Mouse (Mus musculus) adrenal gland, adult 2 months (tissue): Measurements from ENCODE around the gene Slc39a1. TPM values are rescaled to one million over a fixed set of nuclear protein-coding genes. Genes with fewer than 3 reads are reported as not detected.
A peak's percentile ranks its signal among the peaks of the same experiment; 100 is the strongest.
"Not testable (repeated sequence)": the region's sequence is repeated elsewhere in the genome, so short reads cannot be mapped to it uniquely, and the experiment has no call there.

Experiments
- DNase-seq: peaks from one replicate; pipeline ENCODE4 v3.0.0; 2021
- polyA plus RNA-seq: library from polyadenylated mRNA; depleted of rRNA; stranded (reverse); fragments of >200 nt; gene quantifications from 2 replicates; pipeline ENCODE4 v1.2.3, GENCODE M21; 2012
- total RNA-seq, 2 experiments: library from RNA; stranded (reverse); gene quantifications; 2 replicates each; pipeline ENCODE4 v1.2.3; 2021

Slc39a1 gene
- total and polyA plus RNA-seq, 3 experiments, result 105 to 160 (median 124) TPM

- DNase-seq, result no peak
Observed at GRCm38 (mm10) chr3:90241251-90241650, 6.7 kb upstream of the Slc39a1 start.

- no peak for DNase-seq
Observed at GRCm38 (mm10) chr3:90241669-90242358, 6.2 kb upstream of the Slc39a1 start.

GRCm38 (mm10) chr3:90242984-90243775, 4.8 kb upstream of the Slc39a1 start, which contains the start of gene Creb3l4:
Gene Creb3l4, minus strand, starts transcription at chr3:90243512.
- DNase-seq, result peak; percentile 66

- no peak for DNase-seq
Observed at GRCm38 (mm10) chr3:90245406-90245805, 2.6 kb upstream of the Slc39a1 start.

GRCm38 (mm10) chr3:90247630-90247959, 377 bp upstream of the Slc39a1 start:
- DNase-seq, result no peak

DNA sequence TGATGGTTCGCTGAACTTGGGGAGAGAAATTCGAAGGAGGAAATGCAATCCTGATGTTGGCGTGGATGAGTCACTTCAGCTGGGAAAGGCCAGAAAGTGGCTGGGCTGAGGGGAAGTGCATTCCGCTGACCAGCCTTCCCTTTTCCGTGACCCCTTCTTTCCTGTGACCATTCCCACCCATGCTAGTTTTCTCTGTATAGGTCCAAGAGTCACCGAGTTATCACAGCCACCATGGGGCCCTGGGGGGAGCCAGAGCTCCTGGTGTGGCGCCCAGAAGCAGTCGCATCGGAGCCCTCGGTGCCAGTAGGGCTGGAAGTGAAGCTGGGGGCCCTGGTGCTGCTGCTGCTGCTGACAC, 751 bp downstream of the Slc39a1 start:
- DNase-seq, result peak; percentile 82

GRCm38 (mm10) chr3:90250791-90251190, 2.8 kb downstream of the Slc39a1 start:
- no peak for DNase-seq

DNA sequence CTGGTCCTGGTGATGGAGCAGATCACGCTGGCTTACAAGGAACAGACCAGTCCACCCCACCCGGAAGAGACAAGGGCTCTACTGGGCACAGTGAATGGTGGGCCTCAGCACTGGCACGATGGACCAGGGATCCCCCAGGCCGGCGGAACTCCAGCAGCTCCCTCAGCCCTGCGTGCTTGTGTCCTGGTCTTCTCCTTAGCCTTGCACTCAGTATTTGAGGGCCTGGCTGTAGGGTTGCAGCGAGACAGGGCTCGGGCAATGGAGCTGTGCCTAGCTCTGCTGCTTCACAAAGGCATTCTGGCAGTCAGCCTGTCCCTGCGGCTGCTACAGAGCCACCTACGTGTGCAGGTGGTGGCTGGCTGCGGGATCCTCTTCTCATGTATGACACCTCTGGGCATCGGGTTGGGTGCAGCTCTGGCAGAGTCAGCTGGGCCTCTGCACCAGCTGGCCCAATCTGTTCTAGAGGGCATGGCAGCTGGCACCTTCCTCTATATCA, 3.8 kb downstream of the Slc39a1 start:
- not testable (repeated sequence) for DNase-seq

GRCm38 (mm10) chr3:90252659-90253058, 4.7 kb downstream of the Slc39a1 start:
- not testable (repeated sequence) for DNase-seq

GRCm38 (mm10) chr3:90253174-90253573, 5.2 kb downstream of the Slc39a1 start:
- not testable (repeated sequence) for DNase-seq

DNA sequence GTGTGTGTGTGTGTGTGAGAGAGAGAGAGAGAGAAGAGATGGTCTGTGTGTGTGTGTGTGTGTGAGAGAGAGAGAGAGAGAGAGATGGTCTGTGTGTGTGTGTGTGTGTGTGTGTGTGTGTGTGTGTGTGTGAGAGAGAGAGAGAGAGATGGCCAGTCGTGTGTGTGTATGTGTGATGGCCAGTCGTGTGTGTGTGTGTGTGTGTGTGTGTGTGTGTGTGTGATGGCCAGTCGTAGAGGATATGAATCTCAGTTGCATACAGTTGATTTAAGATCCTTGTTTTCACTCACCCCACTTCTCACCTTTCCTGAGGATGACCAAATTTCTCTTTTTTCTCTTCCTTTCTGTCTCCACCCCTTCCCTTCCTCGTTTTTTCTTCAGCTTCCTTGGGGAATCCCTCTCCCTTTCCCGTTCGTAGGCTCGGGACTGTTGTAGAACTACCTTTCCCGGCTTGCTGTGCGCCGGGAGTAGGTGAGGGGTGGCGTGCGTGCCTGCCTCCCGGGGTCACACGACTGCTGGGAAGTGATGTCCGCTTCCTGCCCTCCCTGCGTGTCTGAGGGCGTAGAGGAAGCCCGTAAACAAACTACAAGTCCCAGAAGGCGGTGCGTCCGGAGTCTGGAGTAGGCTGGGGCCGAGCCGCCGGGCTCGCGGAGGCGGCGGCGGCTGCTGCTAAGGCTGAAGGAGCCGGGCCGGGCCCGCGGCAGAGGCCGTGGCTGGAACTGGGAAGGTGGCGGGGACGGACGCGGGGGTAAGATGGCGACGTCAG, 5.9 kb downstream of the Slc39a1 start, which contains the start of gene Crtc2:
TSS of gene Crtc2 (plus strand) at position 511 of the 766 bp plus-strand sequence.
- peak; percentile 97 for DNase-seq

DNA sequence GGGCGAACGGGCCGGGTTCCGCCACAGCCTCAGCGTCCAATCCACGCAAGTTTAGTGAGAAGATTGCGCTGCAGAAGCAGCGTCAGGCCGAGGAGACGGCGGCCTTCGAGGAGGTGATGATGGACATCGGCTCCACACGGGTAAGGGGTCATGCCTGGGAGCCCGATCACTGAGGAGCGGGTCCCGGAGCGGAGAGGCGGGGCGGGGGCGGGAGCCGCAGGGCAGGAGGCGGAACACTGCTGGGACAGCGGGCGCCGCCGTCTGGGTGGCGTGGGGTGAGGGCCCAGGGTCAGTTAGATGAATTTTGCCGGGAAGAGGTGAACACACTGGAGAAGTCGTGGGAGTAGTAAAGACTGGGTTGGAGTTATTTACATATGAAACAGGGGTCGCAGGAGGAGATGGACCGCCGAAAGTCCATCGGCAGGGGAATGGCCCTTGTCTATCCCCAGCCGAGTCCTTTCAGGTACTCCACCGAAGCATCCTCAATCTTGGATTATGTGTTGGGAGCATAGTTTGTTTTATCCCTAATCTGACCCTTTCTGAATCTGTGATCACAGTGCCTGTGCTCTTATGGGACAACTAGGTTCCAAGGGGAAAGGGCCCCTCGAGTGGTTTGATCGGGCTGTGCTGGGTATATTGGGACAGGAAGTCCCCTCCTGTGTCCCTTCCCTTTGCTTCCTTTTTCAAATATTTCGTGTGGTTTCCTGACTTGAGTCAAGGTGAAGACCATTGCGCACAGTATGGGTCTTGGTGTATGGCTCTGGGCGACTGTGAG, 6.6 kb downstream of the Slc39a1 start:
- no peak for DNase-seq

GRCm38 (mm10) chr3:90255194-90255565, 7.2 kb downstream of the Slc39a1 start:
- no peak for DNase-seq

- no peak for DNase-seq
Observed at GRCm38 (mm10) chr3:90255784-90256353, 7.9 kb downstream of the Slc39a1 start.

- DNase-seq, result no peak
Observed at GRCm38 (mm10) chr3:90256731-90257530, 9.0 kb downstream of the Slc39a1 start.

DNA sequence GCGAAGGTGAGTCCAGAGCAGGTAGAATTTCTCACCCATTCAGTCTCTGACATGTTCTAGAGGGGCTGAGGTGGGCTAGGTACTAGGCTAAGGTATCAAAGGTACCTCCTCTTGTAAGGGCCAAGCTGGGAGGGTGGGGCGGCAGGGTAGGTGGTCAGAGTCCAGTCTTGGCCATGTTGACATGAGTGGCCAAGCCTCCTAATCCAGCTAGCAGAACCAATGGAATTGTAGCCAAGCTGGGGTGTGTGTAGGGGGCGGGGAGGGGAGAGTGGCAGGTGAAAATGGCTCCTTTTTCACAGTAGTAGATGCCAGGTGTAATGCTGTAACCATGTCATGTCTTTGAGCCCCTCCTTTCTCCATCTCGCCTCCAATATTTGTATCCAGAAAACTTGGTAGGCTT, 10.5 kb downstream of the Slc39a1 start:
- DNase-seq, result no peak

- no peak for DNase-seq
Observed at GRCm38 (mm10) chr3:90263121-90263771, 15.3 kb downstream of the Slc39a1 start.

DNA sequence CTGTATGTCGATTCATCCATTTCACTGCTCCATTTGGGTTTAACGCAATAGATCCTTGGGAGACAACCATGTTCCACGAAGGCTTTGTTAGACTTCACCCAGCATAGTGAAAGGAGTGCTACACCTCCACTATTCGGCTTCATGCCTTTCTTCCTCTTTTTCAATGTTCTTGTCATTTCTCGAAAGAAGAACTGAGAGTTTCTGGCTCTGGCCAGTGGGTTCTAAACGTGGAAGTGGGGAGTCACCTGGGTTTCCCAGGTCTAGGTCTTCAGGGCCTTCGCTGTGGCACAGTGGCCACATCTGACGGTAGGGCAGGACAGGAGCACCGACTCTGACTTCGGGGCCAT, 16.7 kb downstream of the Slc39a1 start:
- no peak for DNase-seq

DNA sequence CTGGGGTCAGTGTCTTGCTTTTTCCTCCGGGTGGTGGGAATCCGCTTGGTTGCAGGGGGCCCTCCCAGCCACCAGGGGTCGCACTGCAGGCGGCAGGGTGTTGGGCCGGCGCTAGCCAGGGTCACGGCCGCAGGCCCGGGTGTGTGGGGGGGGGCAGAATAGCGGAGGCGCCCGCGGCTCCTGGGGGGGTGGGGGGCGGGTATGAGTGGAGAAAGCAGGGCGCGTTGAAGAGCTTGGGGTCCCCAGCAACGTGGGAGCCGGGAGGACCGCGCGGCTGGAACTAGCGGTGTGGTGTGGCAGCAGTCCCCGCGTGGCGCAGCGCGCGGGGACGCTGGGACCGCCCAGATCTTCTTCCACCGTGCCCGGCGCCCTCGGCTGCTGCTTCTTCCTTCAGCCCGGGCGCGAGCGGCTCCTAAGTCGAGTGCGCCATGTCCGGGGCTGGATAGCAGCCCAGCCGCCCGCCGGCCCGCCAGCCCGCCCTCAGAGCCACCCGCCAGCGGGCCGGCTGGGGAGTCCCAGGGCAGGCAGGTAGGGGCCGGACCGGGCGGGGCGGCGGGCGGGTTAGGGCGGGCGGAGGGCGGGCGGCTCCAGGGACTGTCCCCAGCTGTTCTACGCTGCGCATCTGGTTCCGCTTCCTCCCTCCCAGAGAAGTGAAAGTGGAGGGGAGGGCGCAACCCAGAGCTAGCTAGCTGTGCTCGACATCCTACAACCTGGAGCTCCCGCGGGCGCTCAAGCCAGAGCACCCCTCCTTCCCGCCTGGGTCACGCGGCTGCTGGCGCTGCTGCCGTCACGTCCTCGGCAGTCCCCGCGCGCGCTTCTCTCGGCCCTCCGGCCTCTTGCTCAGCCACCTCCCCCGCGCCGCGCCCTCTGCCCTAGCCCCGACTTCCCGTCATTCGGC, 17.3 kb downstream of the Slc39a1 start, which contains the start of gene Dennd4b:
TSS of gene Dennd4b (plus strand) at position 152 of the 898 bp plus-strand sequence.
- peak; percentile 95 for DNase-seq
